Mouse (Mus musculus) kidney, postnatal 36 days (tissue): Measurements from ENCODE around the gene Bmi1.

Experiments used
- DNase-seq, 2 experiments: peaks; one replicate each; pipeline ENCODE4 v3.0.0; 2021 to 2022; ENCODE audit warnings: mixed read lengths in 2 of 2

The Bmi1 gene

GRCm38 (mm10) chr2:18725880-18726279 lies 49.1 kb downstream of the Bmi1 start:
- DNase-seq = no peak

GRCm38 (mm10) chr2:18731718-18732117 lies 54.9 kb downstream of the Bmi1 start:
- DNase-seq = no peak

DNA sequence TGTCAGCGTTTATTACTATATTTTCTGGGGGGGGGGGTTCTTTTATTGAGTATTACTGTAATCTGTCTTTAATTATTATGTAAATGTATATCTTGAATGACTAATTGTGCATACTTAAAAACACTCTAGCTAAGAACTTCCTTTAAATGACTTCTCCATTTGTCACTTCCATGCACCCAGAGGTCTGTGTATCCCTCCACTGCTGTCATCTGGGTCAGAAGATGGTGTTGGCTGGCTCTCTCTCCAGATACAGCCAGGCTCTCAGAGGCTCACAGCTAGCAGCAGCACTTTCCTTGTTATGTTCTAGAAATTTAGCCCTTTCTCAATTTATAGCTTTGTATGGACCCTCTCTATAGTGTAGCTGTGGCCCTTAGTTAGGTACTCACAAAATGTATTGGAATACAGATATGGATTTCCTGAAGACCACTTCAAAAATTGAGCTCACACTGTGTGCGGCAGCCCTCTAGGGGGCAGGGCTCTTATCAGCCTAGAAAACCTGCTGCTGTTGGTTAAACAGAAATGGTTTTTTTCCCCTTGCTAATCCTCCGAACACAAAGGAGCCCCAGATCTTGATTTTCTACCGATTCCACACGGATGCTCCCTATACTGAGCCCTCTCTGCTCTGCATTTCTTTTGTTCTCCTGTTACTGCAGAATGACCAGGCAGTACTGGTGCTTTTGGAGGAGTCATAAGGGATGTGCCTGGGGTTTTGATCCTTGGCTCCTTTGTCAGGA lies 57.7 kb downstream of the Bmi1 start:
- DNase-seq = no peak
